Mouse (Mus musculus) myocyte (in vitro differentiated cells): ENCODE measurements around the gene Ptpn3. TPM values are rescaled to one million over a fixed set of nuclear protein-coding genes. Genes with fewer than 3 reads are reported as not detected.
A peak's percentile ranks its signal among the peaks of the same experiment; 100 is the strongest.

Experiments used
- H3K27me3 ChIP-seq: one replicate; pipeline ENCODE4 v1.6.1; 2011; ENCODE audit not compliant: control insufficient read depth, insufficient read depth, insufficient read length
- H3K36me3 ChIP-seq: one replicate; pipeline ENCODE4 v1.6.1; 2011; ENCODE audit not compliant: control insufficient read depth, insufficient read depth
- H3K4me2 ChIP-seq: one replicate; pipeline ENCODE4 v1.6.1; 2011; ENCODE audit warnings: low read depth, control low read depth
- H3K4me3 ChIP-seq: one replicate; pipeline ENCODE4 v1.5.1; 2011; ENCODE audit warnings: mild to moderate bottlenecking, control low read depth, moderate library complexity
- H3K79me2 ChIP-seq: one replicate; pipeline ENCODE4 v1.6.1; 2011; ENCODE audit not compliant: control insufficient read depth, insufficient read depth
- H3ac ChIP-seq: one replicate; pipeline ENCODE4 v1.6.1; 2011; ENCODE audit not compliant: control insufficient read depth, insufficient read length
- CEBPB ChIP-seq: IDR thresholded peaks from 2 replicates; pipeline ENCODE4 v1.6.1; 2011; ENCODE audit warnings: mild to moderate bottlenecking, moderate library complexity; ENCODE audit not compliant: poor library complexity, insufficient read depth, severe bottlenecking
- E2F4 ChIP-seq: IDR thresholded peaks from one replicate; pipeline ENCODE4 v1.6.1; 2011; ENCODE audit warnings: mild to moderate bottlenecking, control low read depth, moderate library complexity; ENCODE audit not compliant: insufficient read depth
- MAX ChIP-seq: IDR thresholded peaks from one replicate; pipeline ENCODE4 v1.6.1; 2011; ENCODE audit warnings: low read depth, mild to moderate bottlenecking, control low read depth
- MYOD1 ChIP-seq, 3 experiments: IDR thresholded peaks; one replicate each; pipeline ENCODE4 v1.6.1; 2011; ENCODE audit warnings: control low read depth in 2 of 3, low read depth in 2 of 3, mild to moderate bottlenecking in 2 of 3, moderate library complexity in 1 of 3; ENCODE audit not compliant: insufficient read length in 2 of 3, control insufficient read depth in 1 of 3
- MYOG ChIP-seq, 3 experiments: IDR thresholded peaks; one replicate each; pipeline ENCODE4 v1.6.1; 2011; ENCODE audit warnings: control low read depth in 2 of 3, low read depth in 2 of 3, mild to moderate bottlenecking in 2 of 3; ENCODE audit not compliant: insufficient read length in 2 of 3, control insufficient read depth in 1 of 3, insufficient read depth in 1 of 3
- POLR2A ChIP-seq: IDR thresholded peaks from one replicate; pipeline ENCODE4 v1.6.1; 2011; ENCODE audit warnings: low read depth, mild to moderate bottlenecking, control low read depth, moderate library complexity; ENCODE audit not compliant: insufficient read length
- POLR2AphosphoS2 ChIP-seq: IDR thresholded peaks from one replicate; pipeline ENCODE4 v1.6.1; 2011; ENCODE audit warnings: low read depth, control low read depth; ENCODE audit not compliant: insufficient read length
- REST ChIP-seq: IDR thresholded peaks from one replicate; pipeline ENCODE4 v1.6.1; 2011; ENCODE audit warnings: mild to moderate bottlenecking, control low read depth, moderate library complexity; ENCODE audit not compliant: insufficient read depth, insufficient read length
- SRF ChIP-seq: IDR thresholded peaks from one replicate; pipeline ENCODE4 v1.6.1; 2011; ENCODE audit warnings: low read depth; ENCODE audit not compliant: control insufficient read depth, insufficient read length
- TCF12 ChIP-seq: IDR thresholded peaks from one replicate; pipeline ENCODE4 v1.6.1; 2011; ENCODE audit warnings: mild to moderate bottlenecking, control low read depth; ENCODE audit not compliant: poor library complexity, insufficient read depth, severe bottlenecking
- TCF3 ChIP-seq: IDR thresholded peaks from one replicate; pipeline ENCODE4 v1.6.1; 2011; ENCODE audit warnings: low read depth, control low read depth; ENCODE audit not compliant: insufficient read length
- USF1 ChIP-seq: IDR thresholded peaks from one replicate; pipeline ENCODE4 v1.6.1; 2011; ENCODE audit warnings: low read depth, mild to moderate bottlenecking, control low read depth, moderate library complexity
- polyA plus RNA-seq: library from polyadenylated mRNA; unstranded; fragments of >200 nt; fragmentation: generic; extraction: Trizol; gene quantifications from one replicate; pipeline ENCODE4 v1.2.1, GENCODE M21; 2012; ENCODE audit warnings: missing spikeins

The Ptpn3 gene
- polyA plus RNA-seq, 1 experiment, result 3.1 TPM

DNA sequence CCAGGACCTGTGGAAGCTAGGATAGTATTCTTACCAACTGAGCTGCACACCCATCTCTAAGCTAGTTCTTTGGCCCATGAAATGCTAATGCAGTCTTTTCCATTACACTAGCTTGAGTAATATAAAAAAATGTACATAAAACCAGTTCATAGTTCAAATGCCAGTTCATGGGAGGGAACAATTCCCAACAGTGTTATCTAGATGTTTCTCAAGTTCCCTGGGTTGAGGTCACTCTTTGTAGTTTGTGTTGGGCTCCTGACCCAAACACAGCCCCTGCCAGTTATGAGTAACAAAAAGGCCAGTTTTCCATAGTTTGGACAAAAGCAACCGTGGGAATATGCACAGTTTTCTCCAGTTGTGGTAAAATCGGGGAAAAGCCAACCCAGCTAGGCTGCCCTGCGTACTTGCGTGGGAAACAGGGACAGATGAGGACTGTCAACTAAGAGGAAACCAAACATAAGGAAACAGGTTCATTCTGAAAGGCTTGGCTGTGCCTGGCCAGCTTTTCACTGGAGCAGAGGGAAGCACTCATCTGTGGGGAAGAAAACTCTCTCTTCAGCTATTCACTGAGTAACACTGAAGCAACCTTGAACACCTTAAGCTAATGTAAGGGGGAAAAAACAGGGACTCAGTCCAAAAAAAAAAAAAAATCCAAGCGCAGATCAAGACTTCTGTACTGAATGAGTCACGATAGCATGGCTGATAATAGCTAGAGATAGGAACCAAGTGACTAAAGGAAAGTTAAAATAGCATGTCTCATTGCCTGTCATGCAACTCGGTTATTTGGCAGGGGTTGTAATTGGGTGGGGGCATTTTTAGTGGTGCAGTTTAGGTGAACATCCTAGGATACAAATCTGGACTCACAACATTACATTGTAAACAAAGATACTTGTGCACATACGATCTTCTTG, 10.9 kb upstream of the Ptpn3 start:
- Histone ChIP-seq H3ac (no peak overlapping the region), H3K36me3 (no peaks in the 10 kb centered on the region), H3K4me3 (no peak overlapping the region), H3K4me2 (peak overlapping the region; percentile 8), H3K79me2 (no peaks in the 10 kb centered on the region), H3K27me3 (no peaks in the 10 kb centered on the region)
- no peak for TF ChIP-seq MYOD1 (IDR thresholded peaks at IDR 0.05; ENCODE audit: control insufficient read depth in 1 of 3, insufficient read length in 2 of 3, low read depth in 2 of 3)
- TF ChIP-seq SRF, result no peak
- TF ChIP-seq MYOG (IDR thresholded peaks at IDR 0.05; ENCODE audit: control insufficient read depth in 1 of 3, insufficient read depth in 1 of 3, insufficient read length in 2 of 3, low read depth in 2 of 3), result no peak
- TF ChIP-seq MAX, result no peak
- TF ChIP-seq REST, result no peak
- no peak for TF ChIP-seq CEBPB
- TF ChIP-seq USF1, result no peak
- no peak for TF ChIP-seq POLR2AphosphoS2
- no peak for TF ChIP-seq TCF3
- no peak for TF ChIP-seq TCF12
- no peak for TF ChIP-seq POLR2A

DNA sequence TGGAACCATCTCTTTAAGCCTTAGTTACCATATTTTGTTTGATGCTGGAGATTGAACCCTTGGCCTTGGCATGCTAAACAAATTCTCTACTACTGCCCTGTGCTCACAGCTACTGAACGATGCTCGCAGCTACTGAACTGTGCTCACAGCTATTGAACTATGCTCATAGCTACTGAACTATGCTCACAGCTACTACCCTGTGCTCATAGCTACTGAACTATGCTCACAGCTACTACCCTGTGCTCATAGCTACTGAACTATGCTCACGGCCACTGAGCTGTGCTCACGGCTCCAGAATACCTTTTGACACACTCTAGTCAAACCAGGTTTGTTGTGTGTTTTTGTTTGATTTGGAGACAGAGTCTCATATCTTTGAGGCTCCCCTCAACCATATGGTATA, 10.1 kb upstream of the Ptpn3 start:
- H3K4me2 ChIP-seq, result no peak overlapping the region
- H3K27me3 ChIP-seq, result no peaks in the 10 kb centered on the region
- TF ChIP-seq TCF3 (no peak), MAX (no peak), REST (no peak), MYOD1 (IDR thresholded peaks at IDR 0.05; ENCODE audit: control insufficient read depth in 1 of 3, insufficient read length in 2 of 3, low read depth in 2 of 3) (no peak), E2F4 (no peak), POLR2AphosphoS2 (no peak), MYOG (IDR thresholded peaks at IDR 0.05; ENCODE audit: control insufficient read depth in 1 of 3, insufficient read depth in 1 of 3, insufficient read length in 2 of 3, low read depth in 2 of 3) (no peak), USF1 (no peak), POLR2A (no peak), TCF12 (no peak), SRF (no peak), CEBPB (no peak)
- no peak overlapping the region for H3K4me3 ChIP-seq
- H3K79me2 ChIP-seq, result no peaks in the 10 kb centered on the region
- H3K36me3 ChIP-seq, result no peaks in the 10 kb centered on the region
- no peak overlapping the region for H3ac ChIP-seq

DNA sequence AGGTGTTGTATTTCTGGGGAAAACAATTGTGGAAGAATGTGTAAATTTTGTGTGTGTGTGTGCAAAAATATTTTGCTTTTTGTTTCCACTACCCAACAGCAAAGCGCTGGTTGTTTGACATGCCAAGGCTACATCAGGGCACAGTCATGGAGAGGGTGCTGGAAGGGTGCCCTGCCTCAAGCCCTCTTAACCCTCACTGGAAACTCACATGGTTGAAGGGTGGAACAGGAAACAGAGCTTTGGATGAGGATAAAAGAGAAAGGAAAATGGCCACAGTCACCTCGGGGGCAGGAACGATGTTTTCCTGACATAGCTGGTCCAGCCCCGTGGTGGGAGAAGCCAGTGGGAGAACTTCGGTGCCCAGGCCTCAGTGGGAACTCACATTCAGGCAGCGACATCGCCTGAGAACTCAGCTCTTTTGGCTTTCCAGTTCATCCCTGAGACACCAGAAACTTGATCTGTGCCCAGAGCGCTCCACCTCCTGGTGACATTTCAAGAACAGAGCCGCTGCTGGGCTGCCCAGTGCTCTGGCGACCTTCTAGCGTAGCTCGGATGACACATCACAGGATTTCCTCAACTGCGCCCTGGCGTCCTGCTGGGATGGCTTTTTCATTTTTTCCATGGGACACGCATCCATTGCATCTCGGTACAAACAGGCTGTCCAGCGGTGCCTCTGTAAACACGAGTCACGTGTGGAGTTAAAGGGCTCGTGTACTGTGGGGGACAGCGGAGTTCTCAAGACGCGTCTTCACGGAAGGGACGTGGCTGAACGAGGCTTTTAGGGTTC, 6.8 kb upstream of the Ptpn3 start:
- peak; percentile 40 for TF ChIP-seq POLR2A
- no peak for TF ChIP-seq SRF
- TF ChIP-seq USF1, result peak; percentile 72
- H3K36me3 ChIP-seq, result no peaks in the 10 kb centered on the region
- peak overlapping the region; percentile 3 for H3K4me3 ChIP-seq
- H3K4me2 ChIP-seq, result peak overlapping the region; percentile 94
- H3K27me3 ChIP-seq, result no peaks in the 10 kb centered on the region
- no peaks in the 10 kb centered on the region for H3K79me2 ChIP-seq
- H3ac ChIP-seq, result no peak overlapping the region

DNA sequence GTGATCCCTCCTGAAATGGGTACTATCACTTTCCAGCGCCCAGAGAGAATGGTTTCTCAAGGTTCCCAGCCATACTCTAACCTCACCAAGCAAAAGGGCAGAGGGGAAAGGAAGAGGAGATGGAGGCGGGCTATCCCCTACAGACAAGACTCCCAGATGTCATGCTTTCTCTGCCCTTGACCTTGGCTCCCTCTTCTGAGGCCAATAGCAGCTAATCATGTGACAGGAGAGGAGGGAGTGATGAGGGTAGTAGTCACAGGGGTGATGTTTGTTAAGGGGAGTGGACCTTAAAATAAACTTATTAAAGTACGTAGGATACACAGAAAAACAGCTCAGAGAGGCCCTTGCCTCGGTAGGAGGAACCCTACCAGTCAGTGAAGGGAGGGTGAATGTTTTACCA, 6.1 kb upstream of the Ptpn3 start:
- H3K4me2 ChIP-seq, result peak overlapping the region; percentile 94
- no peaks in the 10 kb centered on the region for H3K27me3 ChIP-seq
- H3K36me3 ChIP-seq, result no peaks in the 10 kb centered on the region
- H3K4me3 ChIP-seq, result peak overlapping the region; percentile 3
- H3ac ChIP-seq, result no peak overlapping the region
- TF ChIP-seq SRF, result no peak
- TF ChIP-seq USF1, result no peak
- no peak for TF ChIP-seq REST
- TF ChIP-seq POLR2AphosphoS2, result no peak
- no peak for TF ChIP-seq CEBPB
- TF ChIP-seq MYOD1 (IDR thresholded peaks at IDR 0.05; ENCODE audit: control insufficient read depth in 1 of 3, insufficient read length in 2 of 3, low read depth in 2 of 3), result no peak
- TF ChIP-seq TCF3, result no peak
- TF ChIP-seq MAX, result no peak
- H3K79me2 ChIP-seq, result no peaks in the 10 kb centered on the region
